Mouse (Mus musculus): ENCODE measurements around the gene Ylpm1.
A peak's percentile ranks its signal among the peaks of the same experiment; 100 is the strongest.

The Ylpm1 gene

DNA sequence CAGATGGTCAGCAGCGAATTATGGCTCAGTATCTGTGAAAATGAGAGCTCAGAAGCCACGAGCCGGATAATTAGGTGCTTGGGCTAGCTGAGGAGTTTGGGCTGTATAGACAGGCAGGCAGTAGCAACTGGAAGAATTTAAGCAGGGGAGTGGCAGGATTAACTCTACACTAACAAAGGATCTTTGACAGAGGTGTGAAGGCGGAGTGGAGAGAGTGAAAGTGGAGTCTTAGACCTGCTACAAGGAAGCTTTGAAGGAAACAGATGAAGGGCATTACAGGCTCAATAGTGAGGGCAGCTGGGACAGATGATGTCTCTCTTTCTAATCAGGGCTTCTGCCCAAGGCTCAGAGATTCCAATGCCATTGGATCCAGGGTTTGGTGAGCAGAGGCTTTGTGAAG, 113.3 kb downstream of the Ylpm1 start:
- no peak for DNase-seq (ENCODE audit: low read depth in 1 of 2, low spot score in 2 of 2)

DNA sequence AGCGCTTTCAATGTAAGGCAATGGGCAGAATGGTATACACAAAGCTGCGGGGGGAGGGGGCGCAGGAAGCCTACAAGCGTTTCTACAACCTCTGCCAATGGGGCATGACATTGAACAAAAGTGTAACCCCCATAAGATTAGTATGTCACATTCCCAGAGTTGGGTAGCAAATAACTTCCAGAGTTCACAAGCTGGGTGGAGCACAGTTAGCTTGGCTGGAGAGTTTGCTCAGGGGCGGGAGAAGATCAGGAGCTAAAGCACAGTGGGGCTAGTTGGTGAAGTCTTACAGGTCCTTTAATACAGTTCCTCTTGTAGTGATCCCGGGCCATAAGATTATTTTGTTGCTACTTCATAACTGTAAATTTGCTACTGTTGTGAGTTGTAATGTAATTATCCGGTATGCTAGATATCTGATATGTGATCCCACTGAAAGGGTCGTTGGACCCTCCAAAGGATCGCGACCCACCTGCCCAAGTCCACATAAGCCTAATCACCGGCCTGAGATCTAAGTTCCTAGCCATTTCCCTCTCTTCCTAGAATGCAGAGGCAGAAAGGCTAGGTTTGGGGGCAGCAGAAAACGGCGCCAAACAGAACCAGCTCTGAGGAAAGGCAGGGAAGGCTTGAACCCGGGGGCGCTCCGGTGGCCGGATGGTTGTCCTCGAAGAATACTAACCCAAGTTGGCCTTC, 114.0 kb downstream of the Ylpm1 start:
- DNase-seq (ENCODE audit: low read depth in 1 of 2, low spot score in 2 of 2), result no peak

DNA sequence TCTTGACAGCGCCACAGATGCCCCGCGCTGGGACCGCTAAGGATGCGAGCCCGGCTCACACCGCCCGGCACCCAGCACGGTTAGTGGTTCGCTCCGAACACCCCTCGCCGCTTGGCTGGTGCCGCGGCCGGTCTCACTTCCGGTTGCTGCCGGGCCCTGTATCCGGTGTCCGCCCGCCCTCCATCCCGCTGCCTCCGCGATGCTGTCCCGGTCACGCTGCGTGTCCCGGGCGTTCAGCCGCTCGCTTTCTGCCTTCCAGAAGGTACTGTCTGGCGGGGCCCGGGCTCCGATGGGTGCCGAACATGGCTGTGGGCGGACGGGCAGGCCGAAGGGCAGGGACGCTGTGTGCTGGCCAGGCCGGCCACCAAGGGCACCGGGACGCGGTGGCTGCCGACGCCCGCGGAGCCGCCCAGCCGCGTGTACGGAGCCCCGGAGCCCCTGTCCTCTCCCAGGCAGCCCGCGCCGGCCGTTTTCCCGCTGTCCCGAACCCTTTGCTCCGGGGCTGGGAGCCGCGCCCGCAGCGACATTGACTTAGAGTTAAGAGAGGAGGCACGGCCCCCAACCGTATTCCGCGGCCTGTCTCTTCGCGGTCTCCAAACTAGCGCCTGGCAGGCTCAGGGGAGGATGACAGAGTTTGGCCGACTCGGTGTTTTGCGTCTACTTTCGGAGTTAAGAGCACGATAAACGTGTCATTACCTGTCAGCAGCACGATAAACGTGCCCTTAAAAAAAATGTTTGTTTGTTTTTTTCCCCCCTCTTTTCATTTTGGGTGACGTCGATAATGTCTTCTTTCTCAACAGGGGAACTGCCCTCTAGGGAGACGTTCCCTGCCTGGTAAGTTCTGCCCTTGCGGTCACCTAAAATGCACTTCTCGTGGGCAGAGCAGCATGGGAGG, 114.8 kb downstream of the Ylpm1 start, which contains the start of the genes Prox2 and Dlst:
Gene Prox2, minus strand, starts transcription at position 62 of the 895 bp plus-strand sequence.
Gene Dlst, plus strand, starts transcription at position 136 of the 895 bp plus-strand sequence.
- DNase-seq (ENCODE audit: low read depth in 1 of 2, low spot score in 2 of 2), result peak; percentile 66 to 80

DNA sequence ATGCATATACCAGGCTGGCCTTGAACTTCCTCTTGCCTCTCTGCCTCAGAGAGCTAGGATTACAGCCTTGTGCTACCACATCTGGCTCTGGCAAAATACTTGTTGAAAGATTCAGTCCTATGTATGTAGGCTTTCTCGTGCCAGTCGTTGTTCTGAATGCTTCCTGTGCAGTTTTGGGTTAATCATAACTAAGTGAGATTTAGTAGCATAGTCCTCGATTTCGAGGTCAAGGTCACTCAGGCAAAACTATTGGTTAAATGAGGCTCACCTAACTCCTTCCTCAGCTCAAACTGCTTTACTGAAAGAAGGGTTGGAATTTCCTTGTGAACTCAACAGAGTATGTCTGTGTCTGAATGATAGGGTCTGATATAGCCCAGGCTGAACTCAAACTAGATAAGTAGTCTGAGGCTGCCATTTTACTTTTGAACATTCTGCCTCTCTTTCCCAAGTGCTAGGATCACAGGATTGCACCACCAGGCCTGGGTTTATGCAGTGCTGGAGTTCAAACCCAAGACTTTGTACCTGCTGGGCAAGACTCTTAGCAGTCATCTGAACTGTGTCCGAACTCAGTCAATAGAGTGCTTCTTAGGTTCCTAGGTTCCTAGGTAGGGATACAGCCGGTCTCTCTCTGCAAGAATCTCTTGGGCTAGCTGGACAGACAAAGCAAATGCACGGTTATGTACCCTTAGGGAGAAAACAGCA, 116.6 kb downstream of the Ylpm1 start:
- no peak for DNase-seq (ENCODE audit: low read depth in 1 of 2, low spot score in 2 of 2)

DNA sequence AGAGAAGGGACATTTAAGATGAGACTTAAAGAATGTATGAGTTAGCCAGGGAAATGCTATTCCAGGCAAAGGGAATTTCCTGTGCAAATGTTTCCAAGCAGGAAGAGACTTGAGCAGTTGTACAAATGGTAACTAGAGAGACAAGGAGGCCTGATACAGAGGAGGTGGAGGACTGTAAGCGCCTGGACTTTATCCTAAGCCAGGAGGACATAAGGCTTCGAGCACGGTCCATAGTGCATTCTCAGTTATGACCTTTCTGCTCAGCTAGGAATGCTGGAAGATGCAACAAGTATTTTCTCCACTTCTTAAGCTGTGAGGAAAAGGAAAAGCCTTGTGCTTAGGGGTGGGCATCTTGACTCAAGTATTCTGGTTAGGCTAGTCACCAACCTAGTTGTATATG, 117.2 kb downstream of the Ylpm1 start:
- DNase-seq (ENCODE audit: low read depth in 1 of 2, low spot score in 2 of 2), result no peak

DNA sequence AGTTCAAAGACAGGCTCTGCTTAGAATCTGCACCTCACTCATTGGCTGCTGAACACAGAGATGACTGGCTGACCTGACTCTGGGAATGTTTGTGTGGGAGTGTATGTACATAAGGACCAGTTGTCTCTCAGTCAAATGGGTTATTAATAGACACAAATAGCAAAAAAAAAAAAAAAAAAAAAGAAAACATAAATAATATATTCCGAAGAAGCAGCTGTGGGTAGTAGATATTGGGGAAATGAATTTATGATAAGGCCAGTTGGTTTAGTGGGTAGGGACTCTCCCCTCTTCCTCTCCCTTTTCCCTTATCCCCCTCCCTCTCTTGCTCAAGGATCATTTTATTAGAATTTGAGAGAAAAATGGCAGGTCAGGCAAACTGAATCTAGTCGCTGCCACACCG, 117.8 kb downstream of the Ylpm1 start:
- no peak for DNase-seq (ENCODE audit: low read depth in 1 of 2, low spot score in 2 of 2)

DNA sequence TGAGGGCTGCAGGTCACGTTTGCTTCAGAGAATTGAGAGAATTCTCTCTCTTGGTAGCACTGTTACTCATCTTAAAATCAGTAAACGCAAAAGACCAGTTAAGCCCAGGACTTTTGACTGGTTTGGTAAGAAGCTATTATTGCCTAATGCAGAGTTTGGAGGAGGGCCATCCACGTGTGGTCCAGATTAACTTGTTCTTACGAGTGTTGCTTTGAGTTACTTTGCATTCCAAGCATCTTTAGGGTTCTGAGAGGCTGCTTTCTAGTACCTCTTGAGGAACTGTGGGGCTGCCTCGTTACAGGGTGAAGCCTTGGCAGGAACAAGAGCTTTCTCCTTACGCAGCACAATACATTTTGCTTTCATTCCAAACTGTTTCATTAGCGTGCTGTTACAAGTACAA, 119.6 kb downstream of the Ylpm1 start:
- no peak for DNase-seq (ENCODE audit: low read depth in 1 of 2, low spot score in 2 of 2)

Measured in monocyte, adult 2 months (primary cell).